Mouse (Mus musculus) lung, postnatal 14 days (tissue): ENCODE measurements around the gene Adprm.
A peak's percentile ranks its signal among the peaks of the same experiment; 100 is the strongest.

Source experiments
- DNase-seq: peaks from one replicate; pipeline ENCODE4 v3.0.0; 2021

Gene Adprm

DNA sequence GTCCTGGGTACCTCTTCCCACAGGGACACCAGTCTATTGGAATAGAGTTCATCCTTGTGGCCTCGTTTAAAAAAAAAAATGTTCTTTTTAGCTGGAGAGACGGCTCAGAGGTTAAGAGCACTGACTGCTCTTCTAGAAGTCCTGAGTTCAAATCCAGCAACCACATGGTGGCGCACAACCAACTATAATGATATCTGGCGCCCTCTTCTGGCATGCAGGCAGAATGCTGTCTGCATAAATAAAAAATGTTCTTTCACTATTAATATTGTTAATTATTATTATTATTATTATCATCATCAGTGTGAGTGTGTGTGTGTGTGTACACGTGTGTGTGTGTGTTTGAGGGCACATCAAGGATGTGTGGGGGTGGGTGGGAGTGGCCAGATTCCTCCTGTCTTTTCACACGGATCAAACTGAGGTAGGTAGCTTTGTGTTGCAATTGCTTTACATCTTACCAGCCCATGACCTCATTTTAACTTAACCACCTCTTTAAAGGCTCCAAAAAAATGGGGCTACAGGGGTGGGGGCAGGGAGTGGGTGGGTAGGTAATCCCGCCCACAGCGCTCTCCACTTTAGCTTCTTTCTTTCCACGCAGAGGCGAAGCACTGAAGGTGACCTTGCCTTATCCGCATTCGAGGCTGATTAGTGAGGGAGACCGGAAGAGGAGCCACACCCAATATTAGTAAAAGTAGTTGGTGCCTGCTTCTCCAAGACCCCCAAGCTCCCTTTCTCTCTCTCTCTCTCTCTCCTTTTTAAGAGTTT is 29.9 kb downstream of the Adprm start:
- no peak for DNase-seq

DNA sequence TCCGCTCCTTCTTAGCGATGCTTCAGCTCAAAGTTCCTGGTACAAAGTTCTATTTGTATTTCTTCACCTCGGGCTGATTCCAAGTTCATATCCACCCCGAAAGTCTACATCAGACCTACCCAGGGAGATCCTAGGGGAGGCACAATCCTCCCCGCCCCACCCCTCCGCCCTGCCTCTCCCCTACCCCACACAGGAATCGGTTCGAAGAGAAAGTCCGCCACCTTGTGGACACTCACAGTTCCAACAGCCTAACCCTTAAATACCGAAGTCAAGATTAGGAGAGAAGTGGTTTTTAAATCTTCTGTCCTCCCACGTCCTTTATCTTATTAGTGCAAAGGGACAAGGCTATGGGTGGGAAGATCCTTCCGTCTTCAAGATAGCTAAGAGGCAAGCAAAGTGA is 31.4 kb downstream of the Adprm start:
- peak; percentile 72 for DNase-seq

DNA sequence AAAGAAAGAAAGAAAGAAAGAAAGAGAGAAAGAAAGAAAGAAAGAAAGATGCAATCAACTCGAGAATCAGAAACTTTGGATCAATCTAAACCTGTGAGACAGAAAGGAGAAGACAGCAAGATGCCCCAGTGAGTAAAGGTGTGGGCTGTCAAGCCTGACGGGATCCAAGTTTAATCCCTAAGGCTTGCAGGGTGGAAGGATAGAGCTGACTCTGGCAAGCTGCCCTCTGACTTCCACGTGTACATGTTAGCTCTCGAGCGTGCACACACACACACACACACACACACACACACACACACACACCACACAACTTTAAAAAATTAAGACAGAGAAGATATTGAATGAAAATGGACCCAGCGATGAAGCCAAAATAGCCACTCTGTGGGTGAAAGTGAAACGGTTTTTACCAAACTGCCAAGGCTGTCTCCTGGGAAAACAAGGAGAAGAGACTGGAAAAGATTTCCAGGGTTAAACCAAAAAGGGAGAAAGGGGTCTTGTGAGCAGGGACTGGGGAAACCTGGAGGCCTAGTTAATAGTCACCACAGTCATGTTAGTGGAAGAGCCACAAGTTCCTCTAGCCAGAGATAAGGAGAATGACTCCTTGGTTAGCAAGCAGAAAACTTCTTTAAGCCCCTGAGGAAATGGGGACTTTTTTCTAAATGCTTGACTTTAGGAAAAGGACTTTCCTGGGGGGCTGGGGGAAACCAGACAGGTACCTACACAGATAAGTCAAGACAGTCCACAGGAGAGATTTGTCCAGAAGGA is 32.5 kb downstream of the Adprm start:
- DNase-seq, result no peak

DNA sequence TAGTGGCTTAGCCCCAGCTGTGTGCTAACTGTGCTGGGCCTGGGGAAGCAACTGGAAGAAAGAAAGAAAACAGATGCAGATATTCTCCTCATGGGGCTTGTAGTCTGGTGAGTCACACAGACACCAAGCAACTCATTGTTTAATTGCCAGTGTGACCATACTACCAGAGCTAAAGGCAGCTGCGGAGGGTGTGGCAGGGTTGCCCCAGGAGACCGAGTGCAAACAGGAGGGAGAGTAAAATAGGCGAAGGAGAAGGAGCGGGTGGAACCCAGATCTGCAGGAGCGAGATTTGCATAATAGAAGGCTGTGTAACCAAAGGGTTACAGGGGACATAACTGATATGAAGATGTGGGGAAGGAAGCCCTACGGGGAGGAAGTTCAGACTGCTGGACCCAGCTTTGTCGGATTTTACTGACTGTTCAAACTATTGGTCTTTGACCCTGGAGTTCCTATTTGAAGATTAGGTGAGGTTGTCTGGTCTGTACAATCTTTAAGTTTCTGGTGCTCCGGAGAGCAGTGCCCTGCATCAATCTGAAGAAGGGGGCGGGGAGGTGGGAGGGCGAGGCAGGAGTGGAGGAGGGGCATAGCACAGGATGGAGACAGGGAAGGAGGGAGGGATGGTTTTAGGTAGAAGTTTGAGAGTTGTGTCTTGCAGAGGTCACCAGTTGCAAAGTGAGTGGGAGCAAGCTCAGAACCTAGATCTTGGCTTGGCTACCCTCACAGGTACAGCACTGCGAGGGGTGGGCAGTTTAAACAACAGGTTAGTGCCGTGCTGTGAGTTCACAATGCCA is 34.4 kb downstream of the Adprm start:
- DNase-seq, result no peak

DNA sequence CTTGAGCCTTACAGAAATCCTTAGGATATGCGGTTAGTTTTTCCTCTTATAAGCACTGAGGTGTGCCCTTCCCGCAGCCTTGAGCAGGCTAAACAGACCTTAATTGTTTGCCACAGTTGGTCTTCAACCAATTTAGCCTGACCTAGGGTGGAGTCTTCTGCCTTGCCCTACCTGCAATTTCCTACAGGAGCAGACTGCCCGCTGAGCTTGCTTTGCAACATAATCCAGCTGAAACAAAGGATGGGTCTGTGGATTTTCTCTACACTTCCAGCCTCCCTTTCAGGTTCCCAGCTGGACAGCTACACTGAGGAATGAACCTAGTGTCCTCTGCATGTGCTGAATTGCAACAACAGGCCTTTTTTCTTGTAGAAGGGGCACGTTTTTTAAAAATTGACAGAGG is 40.8 kb downstream of the Adprm start:
- no peak for DNase-seq

- no peak for DNase-seq
These were observed 42.0 kb downstream of the Adprm start for GRCm38 (mm10) chr11:67010430-67010829.

GRCm38 (mm10) chr11:67008528-67008927 is 43.9 kb downstream of the Adprm start:
- DNase-seq, result no peak

DNA sequence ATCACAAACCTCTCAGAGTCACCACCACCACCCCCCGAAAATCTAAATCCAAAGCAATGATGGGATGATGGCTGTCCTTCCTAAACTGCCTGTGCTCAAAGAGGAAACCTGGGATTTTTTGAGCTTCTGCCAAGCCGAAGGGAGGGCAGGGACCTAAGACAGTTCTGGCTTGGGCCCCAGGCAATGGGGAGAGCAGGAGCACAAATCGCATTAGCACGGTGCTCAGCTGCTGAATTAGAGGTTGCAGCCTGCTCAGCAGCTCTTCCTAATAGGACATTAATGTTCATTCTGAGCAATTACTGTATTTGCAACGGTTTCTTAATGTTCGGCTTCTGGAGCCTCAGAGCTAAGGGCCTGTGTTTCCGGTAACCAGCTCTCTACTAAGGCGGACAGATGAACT is 44.4 kb downstream of the Adprm start:
- DNase-seq, result no peak

DNA sequence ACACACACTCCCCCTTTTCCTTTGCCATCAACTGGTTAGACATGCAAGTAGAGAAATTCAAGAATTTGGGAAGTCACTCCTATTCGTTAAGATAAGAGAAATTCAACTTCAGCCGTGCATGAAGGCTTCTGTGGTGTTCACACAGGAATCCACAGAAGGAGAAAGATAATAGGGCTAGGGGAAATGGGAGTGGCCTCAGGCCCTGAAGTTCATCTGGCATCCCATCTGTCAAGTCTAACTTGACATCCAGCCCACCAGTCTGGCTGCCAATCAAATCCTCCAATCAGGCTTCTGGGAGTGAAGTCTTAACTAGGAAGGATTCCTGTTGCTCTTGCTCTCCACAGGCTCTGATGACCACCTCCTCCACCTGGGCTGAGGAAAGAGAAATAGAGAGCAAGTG is 49.5 kb downstream of the Adprm start:
- DNase-seq, result no peak

GRCm38 (mm10) chr11:67001717-67002116 is 50.7 kb downstream of the Adprm start:
- DNase-seq, result no peak

DNA sequence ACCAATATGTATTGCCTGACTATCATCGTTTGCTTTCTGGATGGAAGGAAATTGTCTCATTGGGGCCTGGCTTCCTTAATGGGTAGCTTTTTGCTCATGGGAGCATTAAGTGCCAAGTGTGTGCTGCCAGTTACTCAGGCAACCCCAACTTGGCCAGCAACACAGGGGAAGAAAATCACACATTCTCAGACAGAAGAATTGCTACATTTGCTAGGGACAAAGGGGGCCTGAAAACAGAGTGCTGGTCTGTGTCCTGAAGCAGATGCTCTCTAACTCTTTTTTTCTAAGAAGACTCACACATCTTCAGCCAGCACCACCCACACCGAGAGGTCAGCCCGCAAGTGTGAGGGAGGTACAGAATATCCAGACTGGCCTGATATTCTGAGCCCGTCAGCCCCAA is 51.7 kb downstream of the Adprm start:
- DNase-seq, result no peak

- DNase-seq, result peak; percentile 83
These were observed 53.7 kb downstream of the Adprm start for GRCm38 (mm10) chr11:66998467-66999403.

DNA sequence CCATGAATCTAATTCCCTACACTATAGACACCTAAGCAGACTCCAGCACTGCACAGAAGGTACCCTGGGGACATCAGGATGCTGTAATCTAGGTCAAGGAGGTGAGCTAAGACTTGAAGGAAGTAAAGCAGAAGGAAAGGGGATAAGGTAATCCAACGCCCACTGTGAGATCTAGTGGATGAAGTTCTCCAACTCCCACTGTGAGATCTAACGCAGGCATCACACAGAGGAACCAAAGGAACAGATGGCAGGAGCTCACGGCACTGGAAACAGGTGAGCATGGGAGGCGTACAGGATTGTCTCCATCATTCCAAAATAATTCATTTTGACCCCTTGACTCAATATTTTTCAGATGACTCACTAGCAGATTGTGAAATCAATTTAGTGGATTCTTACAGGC is 55.9 kb downstream of the Adprm start:
- no peak for DNase-seq

DNA sequence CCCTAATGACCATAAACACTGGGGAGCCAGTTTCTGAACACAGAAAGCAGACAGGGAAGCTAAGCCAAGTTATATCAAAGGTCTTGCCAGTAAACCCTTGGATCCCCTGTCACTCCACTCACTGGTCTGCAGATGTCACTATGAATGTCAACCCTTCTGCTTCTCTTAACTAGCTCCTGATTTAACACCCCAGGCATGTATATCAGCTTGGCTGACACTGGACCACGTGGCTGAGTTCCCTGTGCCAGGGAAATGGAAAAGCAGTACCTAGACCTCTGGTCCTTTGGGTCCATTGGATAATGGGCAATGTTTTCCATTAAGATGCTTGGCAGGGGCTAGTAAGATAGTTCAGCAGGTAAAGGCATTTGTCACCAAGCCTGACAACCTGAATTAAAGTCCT is 58.7 kb downstream of the Adprm start:
- DNase-seq, result no peak

DNA sequence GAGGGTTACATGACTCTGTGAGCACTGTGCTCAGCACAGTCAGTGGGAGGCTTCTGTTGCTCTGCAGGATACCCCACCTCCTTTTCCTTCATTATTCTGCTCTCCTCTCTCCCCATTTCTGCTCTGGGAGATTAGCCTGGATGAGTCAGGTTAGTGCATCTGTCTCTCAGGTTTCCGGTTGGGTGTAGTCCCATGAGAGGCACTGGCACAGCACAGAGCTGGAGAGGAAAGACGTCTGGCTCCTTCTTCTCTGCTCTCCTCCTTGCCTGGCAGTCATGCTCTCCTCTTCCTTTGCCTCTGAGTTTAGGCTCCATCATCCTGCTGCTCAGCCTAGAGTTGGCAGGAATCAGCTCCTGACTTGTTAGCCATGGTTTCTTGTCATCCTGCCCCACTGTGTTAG is 60.2 kb downstream of the Adprm start:
- no peak for DNase-seq
